Mouse (Mus musculus) spleen, adult 2 months (tissue): ENCODE measurements around the gene Got1.

Experiments used
- CTCF ChIP-seq: fragments of 200-500 bp; IDR thresholded peaks from 2 replicates; pipeline ENCODE4 v1.5.1; 2011; ENCODE audit warnings: mild to moderate bottlenecking, inconsistent platforms; ENCODE audit not compliant: insufficient read depth, insufficient read length, insufficient replicate concordance; ENCODE audit errors: extremely low read depth
- POLR2A ChIP-seq: fragments of 200-500 bp; IDR thresholded peaks from 2 replicates; pipeline ENCODE4 v1.6.1; 2011; ENCODE audit warnings: low read depth, low read length, inconsistent platforms

GRCm38 (mm10) chr19:43563166-43563565 lies 38.8 kb upstream of the Got1 start:
- TF ChIP-seq CTCF: no peak
- TF ChIP-seq POLR2A: no peak
